Mouse (Mus musculus) WW6 (cell line): ENCODE data around the gene Stim2.

ENCODE experiments used
- DNase-seq: peaks from one replicate; pipeline ENCODE4 v3.0.0-alpha.2; 2013; ENCODE audit warnings: low read depth, low spot score

Stim2 gene

DNA sequence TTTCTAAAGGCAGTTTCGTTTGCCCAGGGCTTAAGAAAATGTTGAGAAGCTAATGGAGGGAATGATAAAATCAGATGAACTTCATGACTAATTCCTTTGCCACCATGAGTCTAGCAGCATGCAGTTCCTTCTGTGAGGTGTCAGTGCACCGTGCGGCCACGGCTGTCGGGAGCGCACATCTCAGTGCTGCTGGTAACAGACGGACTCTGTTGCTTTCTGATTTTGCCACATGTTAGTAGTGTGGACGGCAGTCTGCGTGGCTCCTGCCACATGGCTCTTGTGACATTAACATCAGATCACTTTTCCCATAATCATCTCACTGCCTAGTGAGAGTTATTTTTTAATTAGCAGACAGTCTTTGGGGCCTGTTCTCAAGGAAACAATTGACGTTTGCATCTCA, 118.2 kb downstream of the Stim2 start:
- no peak for DNase-seq

DNA sequence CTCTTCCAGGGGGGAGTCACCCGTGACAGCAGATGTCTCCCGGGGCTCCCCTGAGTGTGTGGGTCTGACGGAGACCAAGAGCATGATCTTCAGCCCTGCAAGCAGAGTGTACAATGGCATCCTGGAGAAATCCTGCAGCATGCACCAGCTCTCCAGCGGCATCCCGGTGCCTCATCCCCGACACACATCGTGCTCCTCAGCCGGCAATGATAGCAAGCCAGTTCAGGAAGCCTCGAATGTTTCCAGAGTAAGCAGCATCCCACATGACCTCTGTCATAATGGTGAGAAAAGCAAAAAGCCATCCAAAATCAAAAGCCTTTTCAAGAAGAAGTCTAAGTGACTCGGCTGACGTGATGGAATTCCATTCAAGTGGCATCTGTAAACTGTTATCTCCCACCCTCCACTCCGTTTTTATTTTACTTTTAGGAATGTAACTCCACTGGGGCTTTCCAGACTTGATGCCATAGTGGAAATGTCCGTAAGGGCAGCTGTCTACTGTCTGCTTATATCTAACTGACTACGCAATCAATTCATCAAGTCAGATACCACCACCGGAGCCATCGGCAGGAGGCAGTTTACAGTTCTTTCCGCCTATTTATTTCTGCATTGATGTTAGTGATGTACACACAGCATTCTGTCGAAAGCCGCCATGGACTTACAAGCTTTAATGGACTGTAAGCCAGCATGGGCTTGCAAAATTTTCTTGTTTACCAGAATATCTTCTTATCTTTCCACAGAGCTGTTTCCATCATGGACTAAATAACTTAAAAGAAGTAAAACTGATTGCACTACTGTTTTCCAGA, 120.3 kb downstream of the Stim2 start:
- no peak for DNase-seq

DNA sequence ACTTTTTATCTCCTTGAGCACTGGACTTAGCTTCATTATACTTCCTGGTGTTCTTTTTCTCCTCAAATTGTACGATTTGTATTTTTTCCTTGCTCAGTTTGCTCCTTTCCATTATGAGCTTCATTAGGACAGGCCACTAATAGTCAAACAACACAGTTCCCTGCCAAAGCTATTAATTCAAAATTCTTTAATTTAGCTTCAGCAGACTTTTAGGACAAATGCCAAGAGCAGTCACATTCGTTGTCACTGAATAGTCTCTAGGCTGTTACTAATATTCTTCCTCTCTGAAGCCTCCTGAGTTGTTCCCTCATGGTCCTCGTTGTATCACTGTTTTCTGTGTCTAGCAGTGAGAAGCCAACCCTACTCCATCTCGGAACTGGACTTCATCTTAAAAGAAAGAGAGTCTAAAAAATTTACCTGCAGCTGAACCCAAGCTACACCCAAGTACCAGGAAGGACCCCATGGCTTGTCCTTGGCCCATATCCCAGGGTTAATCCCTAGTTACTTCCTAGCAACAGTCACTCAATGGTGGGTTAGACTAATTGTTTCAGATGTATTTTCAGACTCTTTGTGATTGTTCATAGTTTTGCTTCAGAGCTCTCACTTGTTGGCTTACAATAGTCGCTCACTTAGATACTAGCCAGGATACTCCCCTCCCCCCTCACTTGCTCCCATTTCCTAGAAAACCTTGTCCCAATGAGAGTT, 149.9 kb downstream of the Stim2 start:
- DNase-seq, result no peak

DNA sequence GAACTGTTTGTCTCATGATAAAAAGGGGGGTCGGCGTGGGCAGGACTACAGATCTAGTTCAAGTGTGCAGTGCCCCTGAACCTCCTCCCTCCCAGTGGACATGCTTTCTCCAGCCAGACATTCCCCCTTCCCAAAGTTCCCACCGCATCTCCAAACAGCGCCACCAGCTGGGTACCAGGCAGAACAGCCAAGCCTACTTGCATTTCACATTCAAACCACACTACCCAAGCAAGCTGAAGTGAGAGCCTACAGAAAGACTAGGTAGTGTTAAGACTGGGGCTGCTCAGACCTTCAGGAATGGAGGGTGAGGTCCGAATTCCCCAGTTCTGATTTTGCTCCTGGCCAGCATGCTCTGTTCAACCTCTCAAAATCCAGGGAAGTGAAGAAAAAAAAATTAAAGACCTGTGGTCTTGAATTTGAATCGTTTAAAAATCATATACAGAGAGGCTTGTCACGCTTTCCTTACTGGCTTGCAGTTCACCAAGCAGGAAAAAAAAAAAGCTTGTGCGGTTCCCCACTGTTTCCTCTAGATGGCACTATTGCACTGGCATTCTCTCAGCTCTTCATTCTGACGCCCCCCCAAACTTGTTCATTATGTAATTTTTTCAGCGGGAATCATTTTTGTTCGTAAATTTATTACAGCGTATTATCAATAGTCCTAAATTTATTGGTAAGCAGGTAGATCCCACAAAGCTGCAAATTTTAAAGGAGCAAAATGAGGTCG, 156.4 kb downstream of the Stim2 start:
- DNase-seq, result peak; percentile 14

DNA sequence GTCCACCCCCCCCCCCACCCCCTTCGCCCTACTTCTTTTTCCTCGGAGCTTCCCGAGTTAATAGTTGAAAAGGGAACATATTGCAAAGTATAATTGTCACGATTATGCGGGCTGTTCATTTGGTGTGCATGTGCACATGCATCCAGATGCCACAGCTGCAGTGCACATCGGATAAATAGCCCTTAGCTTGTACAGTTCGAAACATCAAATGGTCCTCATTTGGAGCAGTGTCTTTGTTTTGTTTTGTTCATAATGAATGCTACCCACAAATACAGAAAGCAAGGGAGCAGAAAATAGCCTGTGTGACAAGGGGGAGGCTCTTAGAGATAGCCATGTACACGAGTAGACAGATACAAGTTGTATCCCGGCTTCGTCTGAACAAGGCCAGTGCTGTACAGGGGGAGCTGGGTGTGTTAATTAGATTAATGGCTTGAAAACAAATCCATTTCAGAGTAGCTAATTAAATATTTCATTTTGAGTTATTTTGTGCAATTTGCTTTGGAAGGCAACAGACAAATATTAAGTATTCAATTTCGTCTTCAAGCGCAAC, 157.0 kb downstream of the Stim2 start:
- no peak for DNase-seq

DNA sequence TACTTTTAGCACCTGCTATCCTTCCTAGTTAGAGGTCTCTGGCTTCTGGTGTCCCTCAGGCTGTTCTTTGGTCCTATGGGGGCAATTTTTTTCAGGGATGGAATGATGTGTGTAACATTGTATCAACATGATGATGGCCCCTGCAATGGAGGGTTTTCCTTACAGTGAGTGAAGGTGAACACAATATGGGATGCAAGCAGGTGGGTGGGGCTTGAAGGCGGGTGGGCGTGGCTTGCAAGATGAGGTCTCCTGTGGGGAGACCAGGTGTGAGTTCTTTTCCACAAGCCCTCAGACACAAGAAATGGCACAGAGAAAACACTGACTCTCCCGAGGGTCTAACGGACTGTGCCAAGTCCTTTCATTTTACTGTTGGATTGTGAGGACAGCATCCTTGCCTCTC, 157.6 kb downstream of the Stim2 start:
- no peak for DNase-seq

DNA sequence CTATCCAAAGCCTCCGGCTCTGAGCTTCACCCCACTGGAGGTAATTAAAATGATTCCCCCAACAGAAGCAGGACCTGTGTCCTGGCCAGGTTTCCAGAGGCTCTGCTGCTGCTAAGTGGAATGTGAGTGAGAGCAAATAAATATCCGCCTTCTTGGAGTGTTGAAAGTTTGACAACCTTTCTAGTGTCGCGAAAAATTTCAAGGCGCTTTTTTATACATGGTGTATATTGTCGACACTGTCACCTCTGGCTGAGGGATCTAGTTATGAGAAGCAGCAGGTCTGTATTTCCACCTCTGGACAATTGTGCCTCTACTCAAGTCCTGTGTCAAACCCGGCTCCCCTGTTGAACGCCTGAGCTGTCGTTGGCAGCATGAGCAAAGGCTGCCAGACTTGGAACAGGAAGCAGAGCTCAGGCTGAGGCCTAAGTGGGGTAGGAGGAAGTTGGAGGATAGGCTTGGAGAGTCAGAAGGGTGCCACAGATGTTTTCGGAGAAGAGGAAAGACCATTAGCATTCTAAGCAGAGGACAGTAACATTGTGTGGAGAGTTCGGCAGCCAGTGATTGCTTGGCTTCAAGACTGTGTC, 158.7 kb downstream of the Stim2 start:
- no peak for DNase-seq

DNA sequence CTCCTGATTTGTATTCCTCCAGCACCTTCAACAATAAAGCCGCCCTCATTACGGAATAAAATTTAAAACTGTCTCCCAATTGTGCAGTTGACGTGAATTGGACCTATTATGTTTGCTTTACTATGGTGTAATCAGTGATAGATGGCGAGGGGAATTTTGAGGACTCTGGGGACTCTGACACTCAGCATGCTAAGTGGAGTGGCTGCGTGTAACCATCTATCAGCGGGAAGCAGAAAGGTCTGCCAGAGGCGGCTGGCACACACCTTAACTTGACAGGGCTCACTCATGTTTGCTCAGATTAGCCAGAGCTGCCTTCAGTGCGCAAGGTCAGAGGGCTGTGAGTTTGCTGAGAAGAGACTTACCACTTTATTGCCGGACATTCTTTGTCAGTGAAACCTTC, 159.9 kb downstream of the Stim2 start:
- no peak for DNase-seq

DNA sequence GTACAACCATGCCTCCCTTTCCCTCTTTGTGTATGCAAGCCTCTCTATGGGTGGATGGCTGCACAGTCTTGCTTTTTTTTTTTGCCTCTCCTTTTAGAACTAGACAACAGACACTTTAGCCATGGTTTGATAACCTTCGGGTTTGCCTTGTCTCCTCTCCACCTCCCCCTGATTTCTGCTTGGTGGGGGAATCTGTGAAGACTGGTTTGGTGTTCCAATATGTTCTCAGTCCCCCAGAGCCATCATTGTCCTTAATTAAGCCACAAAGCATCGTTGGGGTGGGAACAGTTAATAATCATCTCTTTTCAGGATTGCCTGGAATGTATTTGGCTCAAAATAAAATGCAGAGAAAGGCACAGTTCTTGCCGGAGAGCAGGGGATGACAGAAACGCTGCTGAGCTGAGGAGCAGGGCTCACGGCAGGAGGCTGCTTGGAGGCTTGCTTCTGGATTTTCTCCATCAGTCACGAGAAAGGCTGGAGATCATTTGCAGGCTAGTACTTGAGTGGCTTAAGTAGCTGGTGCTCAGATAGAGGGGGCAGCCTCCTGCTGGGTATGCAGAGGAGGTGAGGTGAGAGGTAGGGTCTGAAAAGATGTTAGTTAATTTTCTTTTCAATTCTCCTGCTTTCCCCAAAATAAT, 161.0 kb downstream of the Stim2 start:
- DNase-seq, result no peak

DNA sequence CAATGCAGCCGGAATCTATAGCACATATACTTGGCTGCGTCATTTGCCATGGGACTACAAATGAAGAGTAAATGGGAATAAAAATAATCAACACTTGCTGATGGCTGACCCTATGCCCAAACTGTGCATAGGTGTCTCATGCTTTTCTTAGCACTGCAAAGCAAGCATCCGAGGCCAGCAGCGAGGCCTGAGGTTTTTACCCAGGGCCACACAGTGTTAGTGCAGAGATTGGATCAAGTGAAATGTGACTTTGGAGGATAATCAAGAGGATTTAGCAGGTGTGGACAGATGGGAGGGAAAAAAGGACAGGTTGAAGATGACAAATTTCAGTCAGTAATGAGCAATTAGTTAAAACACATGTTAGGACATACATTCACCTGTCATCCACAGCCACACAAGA, 162.3 kb downstream of the Stim2 start:
- no peak for DNase-seq

DNA sequence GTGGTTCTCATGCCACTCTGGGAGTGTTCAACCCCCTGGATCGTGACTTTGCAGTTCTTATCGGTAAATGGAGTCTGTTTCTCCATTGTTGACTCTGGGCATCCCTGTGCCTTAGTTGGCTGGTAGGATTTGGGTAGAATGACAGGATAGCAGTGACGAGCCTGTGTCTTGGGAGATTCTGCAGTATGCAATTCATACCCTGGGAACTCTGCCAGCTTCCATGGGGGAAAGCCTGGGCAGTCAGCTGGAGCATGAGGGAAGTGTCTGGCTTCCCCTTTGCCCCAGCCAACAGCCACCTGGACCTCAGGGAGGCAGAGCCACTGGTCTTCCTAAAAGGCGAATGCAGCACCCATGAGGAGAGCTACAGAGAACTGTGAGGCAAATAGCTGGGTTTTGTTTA, 165.6 kb downstream of the Stim2 start:
- no peak for DNase-seq
